Comparison of ENCODE assay signal across 9 mouse cellular contexts in the genomic region with DNA sequence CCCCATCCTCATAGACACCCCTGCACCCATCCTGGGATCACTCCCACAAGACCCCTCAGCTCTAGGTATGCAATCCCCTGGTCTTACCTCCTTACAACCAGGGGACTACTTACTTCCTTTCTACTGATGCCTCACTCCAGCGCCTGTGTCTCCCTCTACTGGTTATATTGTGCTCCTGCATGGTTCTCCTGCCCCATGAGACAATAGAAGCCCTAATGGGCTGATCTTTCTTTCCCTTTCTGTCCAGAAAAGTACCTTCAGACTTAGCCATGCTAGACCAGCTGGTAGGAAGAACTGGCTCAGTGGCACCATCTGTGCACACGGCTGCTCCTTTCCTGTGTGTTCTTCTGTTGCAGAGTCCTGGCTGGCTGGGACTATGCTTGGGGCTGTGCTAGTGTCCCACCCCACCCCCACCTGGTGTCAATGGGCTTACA. TPM values are rescaled to one million over a fixed set of nuclear protein-coding genes. Genes with fewer than 3 reads are reported as not detected.
A peak's percentile ranks its signal among the peaks of the same experiment; 100 is the strongest.
DNase-seq lines count a peak whose midpoint lies in the region; ATAC-seq and TF ChIP-seq lines count a peak whose summit lies in the region.
"Had no signal": no experiment of that assay in that cellular context is flagged by ENCODE, and none has a peak within 500 bp of the region (broad histone marks: within the 10 kb centered on the region; RNA-seq: fewer than 3 reads in every experiment).

No protein-coding gene starts in this region.

- TF ChIP-seq CTCF in G1E (IDR thresholded peaks at IDR 0.05; ENCODE audit: low read depth, low read length), result peak; percentile 57
- TF ChIP-seq CTCF in lung, postnatal 0 days (IDR thresholded peaks at IDR 0.05), result peak; percentile 90
- peak; percentile 86 for TF ChIP-seq CTCF in stomach, postnatal 0 days (IDR thresholded peaks at IDR 0.05; ENCODE audit: low read depth)

- 9% methylated on average over 2 of the region's 2 CpGs for WGBS in lung, postnatal 0 days
- 36% methylated on average over 2 of the region's 2 CpGs for WGBS in stomach, postnatal 0 days

- peaks cover 2% of the 10 kb centered on the region; the same call in 1 of the 2 replicates for H3K9me3 ChIP-seq in G1E (replicated peaks)
- H3K9me3 ChIP-seq in lung, postnatal 0 days (ENCODE audit: low read length), result no peaks in the 10 kb centered on the region
- no peaks in the 10 kb centered on the region for H3K9me3 ChIP-seq in stomach, postnatal 0 days (ENCODE audit: control insufficient read depth, low read length)

- H3K4me3 ChIP-seq in G1E (ENCODE audit: low read depth, low read length), result no peak overlapping the region
- no peak overlapping the region for H3K4me3 ChIP-seq in lung, postnatal 0 days (ENCODE audit: low read depth, low read length)
- H3K4me3 ChIP-seq in stomach, postnatal 0 days (ENCODE audit: low read depth, low read length), result no peak overlapping the region

- intact Hi-C loops in left cerebral cortex, postnatal 36 days (cut with DNase I), result loop anchor here (2.0 kb wide), 1 partner anchor 76 kb away; no protein-coding TSS in a partner anchor

- peak; percentile 48; the same call in 1 of the 2 replicates for ATAC-seq in G1E (ENCODE audit: extremely low read depth, insufficient number of reproducible peaks, low FRiP score, poor library complexity, severe bottlenecking)
- ATAC-seq in lung, postnatal 0 days, result no peak
- 0 out of 2 replicates have a peak, but pooled peaks have one; percentile 18 for ATAC-seq in stomach, postnatal 0 days (ENCODE audit: low FRiP score, low TSS enrichment)

- no peak for TF ChIP-seq EP300 in lung, postnatal 0 days (IDR thresholded peaks at IDR 0.05)
- no peak for TF ChIP-seq EP300 in stomach, postnatal 0 days (optimal IDR thresholded peaks at IDR 0.05)

- peaks cover 3% of the 10 kb centered on the region; the same call in 1 of the 2 replicates for H3K27me3 ChIP-seq in G1E (ENCODE audit: insufficient read depth, low read length)
- H3K27me3 ChIP-seq in lung, postnatal 0 days (replicated peaks; ENCODE audit: insufficient read depth, low read length), result no peaks in the 10 kb centered on the region
- H3K27me3 ChIP-seq in stomach, postnatal 0 days (ENCODE audit: control insufficient read depth, insufficient read depth, low read length), result no peaks in the 10 kb centered on the region

- no peak overlapping the region for H3K4me2 ChIP-seq in lung, postnatal 0 days (replicated peaks; ENCODE audit: low read depth, low read length)
- no peak overlapping the region for H3K4me2 ChIP-seq in stomach, postnatal 0 days (replicated peaks; ENCODE audit: low read depth)

- H3K9ac ChIP-seq in lung, postnatal 0 days (replicated peaks; ENCODE audit: low read depth), result no peak overlapping the region
- no peak overlapping the region for H3K9ac ChIP-seq in stomach, postnatal 0 days (ENCODE audit: low read length)

- H3K4me1 ChIP-seq in G1E (ENCODE audit: insufficient read depth, low read depth, low read length), result no peaks in the 10 kb centered on the region
- no peaks in the 10 kb centered on the region for H3K4me1 ChIP-seq in lung, postnatal 0 days (ENCODE audit: insufficient read depth, low read depth, low read length)
- no peaks in the 10 kb centered on the region for H3K4me1 ChIP-seq in stomach, postnatal 0 days (replicated peaks; ENCODE audit: control insufficient read depth, insufficient read depth)

- no peak overlapping the region for H3K27ac ChIP-seq in lung, postnatal 0 days (ENCODE audit: low read length)
- H3K27ac ChIP-seq in stomach, postnatal 0 days (replicated peaks), result no peak overlapping the region
- H3K27ac ChIP-seq: macrophage had no signal

- H3K36me3 ChIP-seq in G1E (replicated peaks), result no peaks in the 10 kb centered on the region
- no peaks in the 10 kb centered on the region for H3K36me3 ChIP-seq in lung, postnatal 0 days (ENCODE audit: insufficient read depth, low read length)
- no peaks in the 10 kb centered on the region for H3K36me3 ChIP-seq in stomach, postnatal 0 days (ENCODE audit: control insufficient read depth, insufficient read depth, low read length)

- DNase-seq in left cerebral cortex, adult 11 months (ENCODE audit: low spot score), result peak; percentile 61
- no peak for DNase-seq in left cerebral cortex, postnatal 36 days (ENCODE audit: low spot score in 2 of 2)
- peak; percentile 45 for DNase-seq in G1E (ENCODE audit: low spot score)
- peak; percentile 43 for DNase-seq in c-Kit-positive CD71-negative TER-119-negative erythroid progenitor cells, embryonic 14.5 days (ENCODE audit: low read depth)
- DNase-seq in induced T-regulatory cell, adult 2 months (ENCODE audit: low read depth), result peak; percentile 88
- DNase-seq in lung, postnatal 0 days (ENCODE audit: low spot score), result peak; percentile 66
- peak; percentile 26 for DNase-seq in stomach, postnatal 0 days (ENCODE audit: low spot score)
- no peak for DNase-seq in gastrocnemius, adult 18-20 months (ENCODE audit: low spot score)

RNA-seq across cellular contexts. Expression of a gene that starts 22.8 kb away (rescaled TPM):
- 1 to 10 TPM; 1.6 to 2.2 TPM for total RNA-seq in left cerebral cortex, postnatal 36 days (2021)
- total RNA-seq in G1E (2014; fragmentation: Nextera tagmentation) (3.8 and 9.6 TPM in 2 replicates), G1E (2017) (6.1 and 6.6 TPM in 2 replicates)
- polyA plus RNA-seq in G1E (2012), result 2.4 and 3.4 TPM in 2 replicates
- 4.5 and 5.5 TPM in 2 replicates for polyA plus RNA-seq in lung, postnatal 0 days (2015; fragmentation: Nextera tagmentation; extraction: Ambion mirVana)
- polyA plus RNA-seq in stomach, postnatal 0 days (2015; fragmentation: Nextera tagmentation; extraction: Ambion mirVana), result 61.1 and 61.3 TPM in 2 replicates
- 1 to 10 TPM; 2.0 to 4.1 TPM for total RNA-seq in gastrocnemius, adult 18-20 months (2021)

RNA-seq across cellular contexts. Expression of a gene that starts 49.5 kb away (rescaled TPM):
- total RNA-seq in left cerebral cortex, postnatal 36 days (2021), result 10 to 100 TPM; 15.7 to 17.4 TPM
- 19.5 and 24.2 TPM in 2 replicates for total RNA-seq in G1E (2014; fragmentation: Nextera tagmentation)
- 20.4 and 28.2 TPM in 2 replicates for total RNA-seq in G1E (2017)
- 9.6 and 9.9 TPM in 2 replicates for polyA plus RNA-seq in G1E (2012)
- 5.6 and 6.4 TPM in 2 replicates for polyA plus RNA-seq in lung, postnatal 0 days (2015; fragmentation: Nextera tagmentation; extraction: Ambion mirVana)
- polyA plus RNA-seq in stomach, postnatal 0 days (2015; fragmentation: Nextera tagmentation; extraction: Ambion mirVana), result 5.6 and 6.5 TPM in 2 replicates
- total RNA-seq in gastrocnemius, adult 18-20 months (2021), result 10 to 100 TPM in 1 of 2 experiments, 1 to 10 TPM in 1; 9.5 to 10.9 TPM

Comparison
In these comparisons a context has a peak if more than half of its experiments do, and no peak if none do; other contexts are left out.
1. DNase-seq: peak in left cerebral cortex, adult 11 months (single experiment), G1E (single experiment), c-Kit-positive CD71-negative TER-119-negative erythroid progenitor cells, embryonic 14.5 days (single experiment), induced T-regulatory cell, adult 2 months (single experiment), lung, postnatal 0 days (single experiment) and stomach, postnatal 0 days (single experiment); none in left cerebral cortex, postnatal 36 days (0 of 2) and gastrocnemius, adult 18-20 months (single experiment).
2. Peak in every context shown above with its lines, with median percentiles within 50 percentile points of each other: CTCF ChIP-seq.